In genomic region chr6:49263847-49264243, GRCm38 (mm10) we compare ENCODE assay signal across 7 mouse cellular contexts. TPM values are rescaled to one million over a fixed set of nuclear protein-coding genes. Genes with fewer than 3 reads are reported as not detected.
DNase-seq lines count a peak whose midpoint lies in the region; ATAC-seq lines count a peak whose summit lies in the region.

Gene Tra2a (minus strand): TSS chr6:49264033.

- H3K4me2 ChIP-seq in intestine, embryonic 16.5 days (ENCODE audit: low read depth, low read length): peak within 1 kb of the TSS; percentile 73
- H3K4me2 ChIP-seq in midbrain, embryonic 11.5 days: peak within 1 kb of the TSS; percentile 77

- H3K27me3 ChIP-seq in intestine, embryonic 16.5 days (replicated peaks; ENCODE audit: control insufficient read depth, insufficient read depth, low read length): no peaks in the 10 kb centered on the region
- H3K27me3 ChIP-seq in midbrain, embryonic 11.5 days (ENCODE audit: control insufficient read depth, insufficient read depth, low read length): no peaks in the 10 kb centered on the region

- DNase-seq in adrenal gland, adult 2 months: peak; percentile 97
- peak; percentile 97 for DNase-seq in embryo, embryonic 11.5 days (ENCODE audit: low read depth, low spot score)
- peak; percentile 96 to 97 for DNase-seq in gastrocnemius, postnatal 4 days (ENCODE audit: low spot score in 2 of 2)
- DNase-seq in left cerebral cortex, postnatal 36 days (ENCODE audit: low spot score in 2 of 2): peak; percentile 95 to 96
- DNase-seq in midbrain, embryonic 11.5 days (ENCODE audit: low spot score, missing footprints): peak; percentile 100
- DNase-seq in skeletal muscle tissue, adult 2 months (ENCODE audit: low read depth, low spot score): peak; percentile 93

- H3K9ac ChIP-seq in intestine, embryonic 16.5 days (ENCODE audit: low read depth, low read length): peak within 1 kb of the TSS; percentile 100
- peak within 1 kb of the TSS; percentile 96 for H3K9ac ChIP-seq in midbrain, embryonic 11.5 days (ENCODE audit: low read length)

- peak; percentile 94 for ATAC-seq in intestine, embryonic 16.5 days
- peak; percentile 97 for ATAC-seq in midbrain, embryonic 11.5 days (ENCODE audit: low FRiP score)

- intact Hi-C loops in left cerebral cortex, postnatal 36 days (cut with DNase I): loop anchor here (5.0 kb wide), 1 partner anchor 1303 kb away; the partner anchor contains the start of gene Cycs

- H3K9me3 ChIP-seq in intestine, embryonic 16.5 days (ENCODE audit: control insufficient read depth, low read length): no peaks in the 10 kb centered on the region
- H3K9me3 ChIP-seq in midbrain, embryonic 11.5 days (ENCODE audit: control insufficient read depth, low read length): no peaks in the 10 kb centered on the region

- H3K4me1 ChIP-seq in intestine, embryonic 16.5 days (ENCODE audit: control insufficient read depth, insufficient read depth, low read length): peaks cover 17% of the 10 kb centered on the region
- peaks cover 11% of the 10 kb centered on the region for H3K4me1 ChIP-seq in midbrain, embryonic 11.5 days (ENCODE audit: control insufficient read depth, insufficient read depth, low read length)

- no peaks in the 10 kb centered on the region for H3K36me3 ChIP-seq in intestine, embryonic 16.5 days (ENCODE audit: control insufficient read depth, insufficient read depth, low read length)
- H3K36me3 ChIP-seq in midbrain, embryonic 11.5 days (ENCODE audit: control insufficient read depth, insufficient read depth, low read length): no peaks in the 10 kb centered on the region

- under 1% methylated on average over 39 of the region's 39 CpGs for WGBS in intestine, embryonic 16.5 days
- 0% methylated on average over 39 of the region's 39 CpGs for WGBS in midbrain, embryonic 11.5 days

- H3K27ac ChIP-seq in intestine, embryonic 16.5 days (ENCODE audit: low read length): peak within 1 kb of the TSS; percentile 96
- peak within 1 kb of the TSS; percentile 95 for H3K27ac ChIP-seq in midbrain, embryonic 11.5 days (ENCODE audit: low read depth, low read length)

- peak within 1 kb of the TSS; percentile 100 for H3K4me3 ChIP-seq in intestine, embryonic 16.5 days (ENCODE audit: low read length)
- H3K4me3 ChIP-seq in midbrain, embryonic 11.5 days (ENCODE audit: low read depth, low read length): peak within 1 kb of the TSS; percentile 100

RNA-seq across cellular contexts. Expression of gene Tra2a, which starts in this region (rescaled TPM):
- 10 to 100 TPM; 38.5 to 88.4 TPM for total RNA-seq in adrenal gland, adult 2 months (2021)
- 15.6 and 17.5 TPM in 2 replicates for polyA plus RNA-seq in adrenal gland, adult 2 months (2012; rRNA removed)
- 10 to 100 TPM; 36.9 to 42.3 TPM for total RNA-seq in gastrocnemius, postnatal 4 days (2021)
- polyA plus RNA-seq in intestine, embryonic 16.5 days (2015; fragmentation: Nextera tagmentation; extraction: Ambion mirVana): 68.7 and 71.3 TPM in 2 replicates
- 10 to 100 TPM; 51.1 to 86.5 TPM for total RNA-seq in left cerebral cortex, postnatal 36 days (2021)
- polyA plus RNA-seq in midbrain, embryonic 11.5 days (2014; fragmentation: Nextera tagmentation; extraction: Ambion mirVana): 57.6 and 61.2 TPM in 2 replicates

Comparison
In these comparisons a context has a peak if more than half of its experiments do, and no peak if none do; other contexts are left out.
1. Peak in every context shown above with its lines: DNase-seq, ATAC-seq, H3K4me3 ChIP-seq and H3K27ac ChIP-seq.